Mouse (Mus musculus) forebrain, embryonic 11.5 days (tissue): Measurements from ENCODE around the gene Gm10721. TPM values are rescaled to one million over a fixed set of nuclear protein-coding genes. Genes with fewer than 3 reads are reported as not detected.
"Not testable (repeated sequence)": the region's sequence is repeated elsewhere in the genome, so short reads cannot be mapped to it uniquely, and the experiment has no call there.

Experiments used
- ATAC-seq: fragments of 200-750 bp; cut with Nextera tagmentation; replicated peaks from 2 replicates; pipeline ENCODE4 v1.8.0; 2017; ENCODE audit warnings: moderate TSS enrichment; ENCODE audit not compliant: low FRiP score
- DNase-seq: peaks from one replicate; pipeline ENCODE4 v3.0.0-alpha.2; 2017; ENCODE audit warnings: low spot score
- H3K27ac ChIP-seq: fragments of 300-500 bp; sonication (generic); 2 replicates; pipeline ENCODE4 v1.5.1; 2014; ENCODE audit warnings: low read depth, low read length
- H3K27me3 ChIP-seq: fragments of 300-500 bp; sonication (generic); 2 replicates; pipeline ENCODE4 v1.6.1; 2014; ENCODE audit warnings: mild to moderate bottlenecking, low read length, mixed read lengths; ENCODE audit not compliant: control insufficient read depth, insufficient read depth
- H3K36me3 ChIP-seq: fragments of 300-500 bp; sonication (generic); 2 replicates; pipeline ENCODE4 v1.6.1; 2014; ENCODE audit warnings: mild to moderate bottlenecking, low read length, moderate library complexity, mixed read lengths; ENCODE audit not compliant: control insufficient read depth, insufficient read depth
- H3K4me1 ChIP-seq: fragments of 300-500 bp; sonication (generic); replicated peaks from 2 replicates; pipeline ENCODE4 v1.6.1; 2014; ENCODE audit warnings: low read length, mixed read lengths; ENCODE audit not compliant: control insufficient read depth, insufficient read depth
- H3K4me2 ChIP-seq: fragments of 300-500 bp; sonication (generic); 2 replicates; pipeline ENCODE4 v1.6.1; 2014; ENCODE audit warnings: low read depth, mild to moderate bottlenecking, low read length, moderate library complexity, mixed read lengths; ENCODE audit not compliant: severe bottlenecking
- H3K4me3 ChIP-seq: fragments of 300-500 bp; sonication (generic); 2 replicates; pipeline ENCODE4 v1.5.1; 2014; ENCODE audit warnings: low read depth, low read length
- H3K9ac ChIP-seq: fragments of 300-500 bp; sonication (generic); 2 replicates; pipeline ENCODE4 v1.6.1; 2014; ENCODE audit warnings: low read length
- H3K9me3 ChIP-seq: fragments of 300-500 bp; sonication (generic); 2 replicates; pipeline ENCODE4 v1.6.1; 2016; ENCODE audit warnings: low read length, mixed read lengths; ENCODE audit not compliant: control insufficient read depth
- WGBS: fragments of 180-500 bp; shearing (Covaris S2); extraction: QIAGEN DNeasy Blood & Tissue Kit; methylation state at CpG from one replicate; pipeline ENCODE4 v1.1.7; 2014; 5-methylcytosine and 5-hydroxymethylcytosine counted together
- polyA plus RNA-seq: library from polyadenylated mRNA; unstranded; fragments of >200 nt; fragmentation: Nextera tagmentation; extraction: Ambion mirVana; gene quantifications from 2 replicates; pipeline ENCODE4 v1.2.1, GENCODE M21; 2014

Gene Gm10721
- polyA plus RNA-seq, 1 experiment from 2014 or later, result not detected

- no CpG with 5 or more reads among the region's 5 CpGs for WGBS
Measured at GRCm38 (mm10) chr9:3009331-3009730, 3.6 kb upstream of the Gm10721 start.

GRCm38 (mm10) chr9:3012054-3012621 lies 802 bp upstream of the Gm10721 start:
- H3K36me3 ChIP-seq, DNase-seq: not testable (repeated sequence)
- WGBS, result 91% methylated on average over 2 of the region's 7 CpGs

More at GRCm38 (mm10) chr9:3009331-3009730, 3.6 kb upstream of the Gm10721 start:
- not testable (repeated sequence) for H3K4me1 ChIP-seq, H3K4me2 ChIP-seq, H3K9me3 ChIP-seq, H3K36me3 ChIP-seq, H3K4me3 ChIP-seq, DNase-seq, H3K27me3 ChIP-seq, H3K9ac ChIP-seq, H3K27ac ChIP-seq
- ATAC-seq, result peak; percentile 42; the same call in 1 of the 2 replicates

GRCm38 (mm10) chr9:3015354-3015753 lies 2.4 kb downstream of the Gm10721 start, which contains the start of gene Gm10720:
TSS of gene Gm10720 (plus strand) at chr9:3015654.
- H3K4me1 ChIP-seq, ATAC-seq, H3K27me3 ChIP-seq, H3K27ac ChIP-seq, H3K9ac ChIP-seq, DNase-seq, H3K4me3 ChIP-seq, H3K4me2 ChIP-seq, H3K36me3 ChIP-seq, H3K9me3 ChIP-seq: not testable (repeated sequence)
- 63% methylated on average over 4 of the region's 9 CpGs for WGBS

More at GRCm38 (mm10) chr9:3012054-3012621, 802 bp upstream of the Gm10721 start:
- not testable (repeated sequence) for H3K4me3 ChIP-seq, H3K9ac ChIP-seq, H3K9me3 ChIP-seq, ATAC-seq, H3K4me1 ChIP-seq, H3K4me2 ChIP-seq, H3K27me3 ChIP-seq, H3K27ac ChIP-seq

- H3K4me3 ChIP-seq, H3K4me1 ChIP-seq, DNase-seq, H3K27ac ChIP-seq, ATAC-seq, H3K36me3 ChIP-seq, H3K9me3 ChIP-seq, H3K4me2 ChIP-seq, H3K27me3 ChIP-seq, H3K9ac ChIP-seq: not testable (repeated sequence)
- WGBS, result 72% methylated on average over 4 of the region's 6 CpGs
Measured at GRCm38 (mm10) chr9:3015896-3016295, 3.0 kb downstream of the Gm10721 start.

- not testable (repeated sequence) for H3K9ac ChIP-seq, H3K4me1 ChIP-seq, H3K36me3 ChIP-seq, H3K27me3 ChIP-seq, H3K27ac ChIP-seq, ATAC-seq, DNase-seq, H3K9me3 ChIP-seq, H3K4me2 ChIP-seq, H3K4me3 ChIP-seq
- no CpG with 5 or more reads among the region's 9 CpGs for WGBS
Measured at GRCm38 (mm10) chr9:3017108-3017507, 4.2 kb downstream of the Gm10721 start, which contains the start of gene Gm10719. TSS of gene Gm10719 (plus strand) at chr9:3017408.

GRCm38 (mm10) chr9:3018944-3019343 lies 6.0 kb downstream of the Gm10721 start:
- H3K27ac ChIP-seq, H3K36me3 ChIP-seq, H3K9ac ChIP-seq, H3K4me2 ChIP-seq, DNase-seq, H3K27me3 ChIP-seq, H3K4me3 ChIP-seq, H3K9me3 ChIP-seq, H3K4me1 ChIP-seq, ATAC-seq: not testable (repeated sequence)
- 71% methylated on average over 9 of the region's 9 CpGs for WGBS

GRCm38 (mm10) chr9:3019835-3020727 lies 7.1 kb downstream of the Gm10721 start:
- not testable (repeated sequence) for H3K27ac ChIP-seq, DNase-seq, H3K36me3 ChIP-seq, H3K9ac ChIP-seq, H3K9me3 ChIP-seq, H3K4me2 ChIP-seq, H3K4me3 ChIP-seq, H3K4me1 ChIP-seq, H3K27me3 ChIP-seq
- WGBS, result 72% methylated on average over 11 of the region's 19 CpGs
- ATAC-seq, result peak; percentile 57; the same call in 1 of the 2 replicates

- H3K4me1 ChIP-seq, H3K27me3 ChIP-seq, H3K27ac ChIP-seq, H3K36me3 ChIP-seq, H3K4me3 ChIP-seq, H3K9ac ChIP-seq, ATAC-seq, H3K9me3 ChIP-seq, H3K4me2 ChIP-seq: not testable (repeated sequence)
- 71% methylated on average over 9 of the region's 13 CpGs for WGBS
- peak; percentile 16 for DNase-seq
Measured at GRCm38 (mm10) chr9:3022316-3023008, 9.5 kb downstream of the Gm10721 start.
